Mouse (Mus musculus) MEL-GATA-1-ER (cell line): ENCODE results near the gene Ceacam1.

ENCODE experiments used
- DNase-seq: peaks from one replicate; pipeline ENCODE4 v3.0.0-alpha.2; 2012; ENCODE audit warnings: low read depth; ENCODE audit errors: extremely low read depth

Ceacam1 gene

GRCm38 (mm10) chr7:25411861-25412260 lies 65.5 kb downstream of the Ceacam1 start:
- no peak for DNase-seq
